Mouse (Mus musculus): ENCODE measurements around the gene Adam30.

Gene Adam30

DNA sequence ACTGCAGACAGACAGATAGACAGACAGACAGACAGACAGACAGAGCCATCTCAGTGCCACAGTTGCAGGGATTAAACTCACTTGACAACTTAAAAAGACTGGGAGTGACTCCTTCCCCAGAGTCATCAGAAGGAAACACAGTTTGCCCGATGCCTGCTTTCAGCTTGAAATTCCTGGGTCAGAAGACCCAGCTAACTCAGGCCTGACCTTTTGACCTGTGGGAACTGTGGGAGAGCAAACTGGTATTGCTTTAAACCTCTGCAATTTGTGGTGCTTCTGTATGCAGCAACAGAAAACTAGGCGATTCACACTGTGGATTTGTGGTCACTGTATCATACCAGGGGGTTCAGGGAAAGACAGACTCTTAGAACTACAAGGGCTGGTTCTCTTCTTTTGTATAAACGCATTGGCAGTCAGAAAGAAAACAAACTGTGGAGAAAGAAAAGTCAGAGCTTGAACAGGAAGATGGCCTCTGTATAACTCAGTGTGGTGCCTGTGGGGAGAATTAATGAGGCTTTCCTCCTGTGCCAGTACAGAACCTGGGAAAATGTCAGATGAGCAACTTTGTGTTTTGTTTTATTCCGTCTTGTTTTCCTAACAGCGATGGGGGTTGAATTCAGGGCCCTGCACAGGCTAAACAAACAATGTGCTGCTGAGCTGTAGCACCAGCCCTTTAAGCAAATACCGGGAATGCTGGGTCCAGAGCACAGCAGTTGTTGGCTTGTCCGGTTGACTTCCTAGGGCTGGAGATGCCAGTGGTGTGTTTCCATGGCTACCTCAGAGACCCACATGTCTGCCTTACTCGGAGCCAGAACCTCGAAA is 37.5 kb downstream of the Adam30 start:
- no peak for DNase-seq

DNA sequence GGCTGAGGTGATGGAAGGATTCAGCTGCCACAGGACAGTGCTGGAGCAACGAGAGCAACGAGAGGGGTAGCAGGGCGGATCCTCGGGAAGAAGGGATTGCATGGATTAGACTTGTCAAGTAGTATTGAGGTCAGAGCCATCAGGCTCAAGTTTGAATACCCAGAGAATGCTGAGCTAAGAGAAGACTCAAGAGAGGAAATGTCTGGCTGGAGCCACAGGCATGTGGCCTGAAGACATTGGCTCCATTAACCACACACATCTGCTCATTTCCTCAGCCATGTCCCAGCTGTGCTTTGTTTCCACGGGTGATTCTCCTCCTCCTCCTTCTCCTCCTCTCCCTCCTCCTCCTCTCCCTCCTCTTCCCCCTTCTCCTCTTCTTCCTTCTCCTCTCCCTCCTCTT is 39.3 kb downstream of the Adam30 start:
- peak; percentile 18 for DNase-seq

DNA sequence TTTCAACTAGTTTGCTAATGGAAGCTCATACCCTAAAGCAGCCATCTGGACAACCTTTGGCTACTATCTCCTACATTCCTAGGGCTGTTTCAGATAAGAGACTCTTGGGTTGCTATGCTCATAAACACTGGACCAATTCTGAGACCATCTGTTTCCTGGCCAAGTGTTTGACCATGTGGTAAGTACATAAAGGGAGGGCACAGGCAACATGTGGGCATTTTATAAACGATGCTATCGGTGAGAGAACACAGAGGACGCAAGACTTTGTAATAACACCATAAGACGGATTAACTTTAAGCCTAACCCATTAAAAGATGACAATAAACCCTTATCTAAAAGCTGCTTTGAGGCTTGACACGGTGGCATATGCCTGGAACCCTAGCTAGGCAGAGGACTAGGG is 42.9 kb downstream of the Adam30 start:
- no peak for DNase-seq

DNA sequence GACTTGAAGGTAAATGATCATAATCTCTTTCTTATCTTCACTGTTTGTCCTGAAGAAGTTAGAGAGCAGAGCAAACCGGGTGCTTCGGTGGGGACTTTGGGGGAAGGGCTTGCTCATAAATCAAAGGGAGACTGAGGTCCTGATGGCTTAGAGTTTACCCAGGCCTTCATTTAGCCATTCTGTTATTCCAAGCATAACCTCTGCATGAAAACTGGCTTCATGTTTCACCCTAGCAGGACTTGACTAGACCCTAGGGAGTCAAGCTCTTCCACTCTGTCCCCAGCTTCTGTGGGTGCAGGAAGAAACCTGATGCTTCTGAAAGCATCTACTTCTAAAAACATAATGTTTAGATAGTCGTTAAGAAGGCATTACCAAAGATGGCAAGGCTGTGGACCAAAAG is 46.5 kb downstream of the Adam30 start:
- DNase-seq = no peak

DNA sequence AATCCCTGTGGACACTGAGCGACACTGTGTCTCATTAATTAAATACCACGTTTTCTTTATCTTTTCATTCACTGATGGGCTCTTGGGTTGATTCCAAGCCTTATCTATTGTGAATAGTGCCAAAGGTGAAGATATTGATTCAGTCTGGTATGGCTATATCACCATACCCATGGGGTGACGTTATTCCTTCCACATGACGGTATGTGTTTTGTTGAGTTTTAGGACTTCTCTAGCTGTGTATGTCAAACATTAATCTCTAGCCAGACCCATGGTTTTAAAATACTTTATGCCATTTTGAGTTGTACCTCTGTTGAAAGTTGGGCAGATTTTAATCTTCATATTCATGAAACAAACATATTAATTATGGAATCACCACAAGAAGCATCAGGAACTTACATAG is 48.7 kb downstream of the Adam30 start:
- no peak for DNase-seq

DNA sequence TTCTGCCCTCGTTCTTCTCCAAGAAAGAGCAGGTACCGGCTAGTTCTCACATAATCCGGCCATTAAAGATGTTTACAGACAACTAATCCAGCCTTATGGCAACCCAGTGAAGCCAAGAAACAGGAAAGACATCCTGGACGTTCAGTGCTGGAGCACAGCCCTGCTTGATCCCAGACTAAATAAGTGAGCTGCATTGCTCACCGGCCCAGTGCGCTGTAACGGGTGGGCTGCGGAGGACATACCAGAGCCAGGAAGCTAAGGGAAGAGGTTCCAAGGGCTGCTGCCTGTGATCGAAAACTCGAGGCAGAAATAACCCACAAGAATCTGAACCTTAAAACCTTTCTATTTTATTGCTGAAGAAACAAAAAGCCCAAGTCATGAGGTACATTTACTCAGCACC is 50.4 kb downstream of the Adam30 start:
- DNase-seq = no peak

DNA sequence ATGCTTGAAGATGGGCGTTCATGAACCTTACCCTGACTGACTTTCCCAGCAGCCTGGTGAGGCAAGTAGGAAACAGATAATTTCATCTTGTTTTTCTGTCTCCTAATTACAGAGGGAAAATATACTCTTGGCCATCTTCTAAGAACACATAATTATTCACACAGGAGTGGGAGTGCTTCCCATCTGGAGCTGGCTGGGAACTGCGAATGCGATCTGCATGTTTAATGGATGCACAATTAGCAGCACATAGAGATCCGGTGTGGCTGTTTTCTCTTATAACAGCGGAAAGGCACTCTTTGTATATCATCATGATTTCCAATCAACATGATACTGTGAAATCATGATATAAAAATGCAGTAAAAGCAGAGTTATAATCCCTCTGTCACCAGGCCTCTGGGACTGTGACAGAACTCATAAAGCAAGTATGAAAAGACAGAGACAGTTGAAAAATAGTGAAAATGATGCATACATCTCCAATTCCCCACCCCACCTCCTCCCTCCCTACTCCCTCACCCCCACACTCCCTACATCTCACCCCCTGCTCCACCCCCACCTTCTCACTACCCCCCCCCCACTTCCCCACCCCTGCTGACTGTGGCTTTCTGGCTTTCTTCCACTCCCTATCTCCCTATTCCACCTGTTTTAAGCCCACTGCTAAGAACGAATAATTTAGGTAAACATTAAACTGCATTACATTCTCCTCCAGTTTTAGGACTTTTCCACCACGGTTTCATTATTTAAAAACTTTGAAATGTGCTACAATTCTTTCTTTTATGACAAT is 51.1 kb downstream of the Adam30 start:
- DNase-seq = no peak

All from kidney, adult 9 months (tissue).